Mouse (Mus musculus): ENCODE data around the gene Wdr70. TPM values are rescaled to one million over a fixed set of nuclear protein-coding genes. Genes with fewer than 3 reads are reported as not detected.

Wdr70 gene
- polyA plus RNA-seq, 1 experiment from 2014 or later = 26.9 TPM

GRCm38 (mm10) chr15:7888617-7889361 is 210.2 kb downstream of the Wdr70 start:
- ATAC-seq (ENCODE audit: low read depth) (no peak), DNase-seq (no peak)
- Histone ChIP-seq H3K9ac (no peak overlapping the region), H3K36me3 (peaks cover 3% of the 10 kb centered on the region), H3K27me3 (no peaks in the 10 kb centered on the region), H3K4me1 (replicated peaks) (peaks cover 5% of the 10 kb centered on the region; the same call in 1 of the 2 replicates), H3K4me2 (no peak overlapping the region), H3K27ac (no peak overlapping the region), H3K9me3 (replicated peaks) (no peaks in the 10 kb centered on the region), H3K4me3 (replicated peaks) (no peak overlapping the region)
- WGBS (ENCODE audit: insufficient replicate concordance) = 81% methylated on average over 8 of the region's 8 CpGs

GRCm38 (mm10) chr15:7886591-7886990 is 212.4 kb downstream of the Wdr70 start:
- 72% methylated on average over 8 of the region's 8 CpGs for WGBS (ENCODE audit: insufficient replicate concordance)
- ATAC-seq (ENCODE audit: low read depth) (no peak), DNase-seq (no peak)
- Histone ChIP-seq H3K4me2 (no peak overlapping the region), H3K27ac (no peak overlapping the region), H3K4me3 (replicated peaks) (no peak overlapping the region), H3K36me3 (peaks cover 4% of the 10 kb centered on the region), H3K27me3 (no peaks in the 10 kb centered on the region), H3K9ac (no peak overlapping the region), H3K9me3 (replicated peaks) (no peaks in the 10 kb centered on the region), H3K4me1 (replicated peaks) (no peaks in the 10 kb centered on the region)

GRCm38 (mm10) chr15:7885106-7885505 is 213.9 kb downstream of the Wdr70 start:
- Histone ChIP-seq H3K9ac (no peak overlapping the region), H3K36me3 (peaks cover 6% of the 10 kb centered on the region), H3K4me1 (replicated peaks) (no peaks in the 10 kb centered on the region), H3K27ac (no peak overlapping the region), H3K4me2 (no peak overlapping the region), H3K4me3 (replicated peaks) (no peak overlapping the region), H3K27me3 (no peaks in the 10 kb centered on the region), H3K9me3 (replicated peaks) (no peaks in the 10 kb centered on the region)
- WGBS (ENCODE audit: insufficient replicate concordance) = 75% methylated on average over 10 of the region's 10 CpGs
- no peak for DNase-seq
- ATAC-seq (ENCODE audit: low read depth) = no peak

GRCm38 (mm10) chr15:7884181-7884580 is 214.8 kb downstream of the Wdr70 start:
- no peak for ATAC-seq (ENCODE audit: low read depth)
- peaks cover 6% of the 10 kb centered on the region for H3K36me3 ChIP-seq
- H3K27ac ChIP-seq = no peak overlapping the region
- no peaks in the 10 kb centered on the region for H3K9me3 ChIP-seq (replicated peaks)
- no peak overlapping the region for H3K9ac ChIP-seq
- no peak overlapping the region for H3K4me2 ChIP-seq
- DNase-seq = no peak
- H3K27me3 ChIP-seq = no peaks in the 10 kb centered on the region
- no peaks in the 10 kb centered on the region for H3K4me1 ChIP-seq (replicated peaks)
- WGBS (ENCODE audit: insufficient replicate concordance) = 79% methylated on average over 11 of the region's 11 CpGs
- H3K4me3 ChIP-seq (replicated peaks) = no peak overlapping the region

GRCm38 (mm10) chr15:7879956-7880355 is 219.1 kb downstream of the Wdr70 start:
- H3K4me3 ChIP-seq (replicated peaks) = no peak overlapping the region
- peaks cover 6% of the 10 kb centered on the region for H3K36me3 ChIP-seq
- H3K4me1 ChIP-seq (replicated peaks) = no peaks in the 10 kb centered on the region
- no peak for ATAC-seq (ENCODE audit: low read depth)
- no peak overlapping the region for H3K4me2 ChIP-seq
- no peak overlapping the region for H3K27ac ChIP-seq
- H3K27me3 ChIP-seq = no peaks in the 10 kb centered on the region
- no peak for DNase-seq
- 81% methylated on average over 7 of the region's 7 CpGs for WGBS (ENCODE audit: insufficient replicate concordance)
- H3K9me3 ChIP-seq (replicated peaks) = no peaks in the 10 kb centered on the region
- H3K9ac ChIP-seq = no peak overlapping the region

GRCm38 (mm10) chr15:7878861-7879260 is 220.1 kb downstream of the Wdr70 start:
- Histone ChIP-seq H3K4me3 (replicated peaks) (no peak overlapping the region), H3K36me3 (0 out of 2 replicates have a peak, but pooled peaks cover 3% of the 10 kb centered on the region), H3K27me3 (no peaks in the 10 kb centered on the region), H3K4me2 (no peak overlapping the region), H3K4me1 (replicated peaks) (no peaks in the 10 kb centered on the region), H3K27ac (no peak overlapping the region), H3K9ac (no peak overlapping the region), H3K9me3 (replicated peaks) (no peaks in the 10 kb centered on the region)
- ATAC-seq (ENCODE audit: low read depth) (no peak), DNase-seq (no peak)
- WGBS (ENCODE audit: insufficient replicate concordance) = 80% methylated on average over 10 of the region's 10 CpGs

GRCm38 (mm10) chr15:7877560-7878467 is 221.2 kb downstream of the Wdr70 start:
- H3K27ac ChIP-seq = no peak overlapping the region
- ATAC-seq (ENCODE audit: low read depth) (no peak), DNase-seq (no peak)
- 76% methylated on average over 22 of the region's 22 CpGs for WGBS (ENCODE audit: insufficient replicate concordance)
- H3K4me2 ChIP-seq = no peak overlapping the region
- H3K4me1 ChIP-seq (replicated peaks) = no peaks in the 10 kb centered on the region
- no peaks in the 10 kb centered on the region for H3K27me3 ChIP-seq
- no peaks in the 10 kb centered on the region for H3K9me3 ChIP-seq (replicated peaks)
- no peak overlapping the region for H3K9ac ChIP-seq
- H3K36me3 ChIP-seq = 0 out of 2 replicates have a peak, but pooled peaks cover 3% of the 10 kb centered on the region
- no peak overlapping the region for H3K4me3 ChIP-seq (replicated peaks)

- Histone ChIP-seq H3K36me3 (no peaks in the 10 kb centered on the region), H3K27me3 (no peaks in the 10 kb centered on the region), H3K9me3 (replicated peaks) (no peaks in the 10 kb centered on the region), H3K4me2 (no peak overlapping the region), H3K4me1 (replicated peaks) (no peaks in the 10 kb centered on the region), H3K9ac (no peak overlapping the region), H3K27ac (no peak overlapping the region), H3K4me3 (replicated peaks) (no peak overlapping the region)
- 57% methylated on average over 6 of the region's 6 CpGs for WGBS (ENCODE audit: insufficient replicate concordance)
- DNase-seq = no peak
- ATAC-seq (ENCODE audit: low read depth) = no peak
Observed at GRCm38 (mm10) chr15:7875879-7876278, 223.1 kb downstream of the Wdr70 start.

GRCm38 (mm10) chr15:7872473-7872872 is 226.5 kb downstream of the Wdr70 start:
- no peak overlapping the region for H3K4me2 ChIP-seq
- ATAC-seq (ENCODE audit: low read depth) = no peak

GRCm38 (mm10) chr15:7865305-7865704 is 233.7 kb downstream of the Wdr70 start:
- Histone ChIP-seq H3K9ac (no peak overlapping the region), H3K27ac (no peak overlapping the region), H3K36me3 (no peaks in the 10 kb centered on the region), H3K4me2 (no peak overlapping the region), H3K4me1 (replicated peaks) (no peaks in the 10 kb centered on the region), H3K4me3 (replicated peaks) (no peak overlapping the region), H3K27me3 (no peaks in the 10 kb centered on the region), H3K9me3 (replicated peaks) (no peaks in the 10 kb centered on the region)
- DNase-seq (no peak), ATAC-seq (ENCODE audit: low read depth) (no peak)
- 64% methylated on average over 3 of the region's 3 CpGs for WGBS (ENCODE audit: insufficient replicate concordance)

More at GRCm38 (mm10) chr15:7872473-7872872, 226.5 kb downstream of the Wdr70 start:
- no peak overlapping the region for H3K9ac ChIP-seq
- H3K36me3 ChIP-seq = no peaks in the 10 kb centered on the region
- H3K27me3 ChIP-seq = no peaks in the 10 kb centered on the region
- H3K27ac ChIP-seq = no peak overlapping the region
- 65% methylated on average over 5 of the region's 5 CpGs for WGBS (ENCODE audit: insufficient replicate concordance)
- no peaks in the 10 kb centered on the region for H3K4me1 ChIP-seq (replicated peaks)
- DNase-seq = no peak
- H3K9me3 ChIP-seq (replicated peaks) = no peaks in the 10 kb centered on the region
- H3K4me3 ChIP-seq (replicated peaks) = no peak overlapping the region

- DNase-seq (no peak), ATAC-seq (ENCODE audit: low read depth) (no peak)
- Histone ChIP-seq H3K27me3 (no peaks in the 10 kb centered on the region), H3K36me3 (no peaks in the 10 kb centered on the region), H3K4me1 (replicated peaks) (no peaks in the 10 kb centered on the region), H3K4me3 (replicated peaks) (no peak overlapping the region), H3K9ac (no peak overlapping the region), H3K4me2 (no peak overlapping the region), H3K9me3 (replicated peaks) (no peaks in the 10 kb centered on the region), H3K27ac (no peak overlapping the region)
- 49% methylated on average over 5 of the region's 5 CpGs for WGBS (ENCODE audit: insufficient replicate concordance)
Observed at GRCm38 (mm10) chr15:7863328-7863727, 235.7 kb downstream of the Wdr70 start.

All from liver, embryonic 13.5 days (tissue).